Mouse (Mus musculus): ENCODE results near the gene Alkbh2.

DNA sequence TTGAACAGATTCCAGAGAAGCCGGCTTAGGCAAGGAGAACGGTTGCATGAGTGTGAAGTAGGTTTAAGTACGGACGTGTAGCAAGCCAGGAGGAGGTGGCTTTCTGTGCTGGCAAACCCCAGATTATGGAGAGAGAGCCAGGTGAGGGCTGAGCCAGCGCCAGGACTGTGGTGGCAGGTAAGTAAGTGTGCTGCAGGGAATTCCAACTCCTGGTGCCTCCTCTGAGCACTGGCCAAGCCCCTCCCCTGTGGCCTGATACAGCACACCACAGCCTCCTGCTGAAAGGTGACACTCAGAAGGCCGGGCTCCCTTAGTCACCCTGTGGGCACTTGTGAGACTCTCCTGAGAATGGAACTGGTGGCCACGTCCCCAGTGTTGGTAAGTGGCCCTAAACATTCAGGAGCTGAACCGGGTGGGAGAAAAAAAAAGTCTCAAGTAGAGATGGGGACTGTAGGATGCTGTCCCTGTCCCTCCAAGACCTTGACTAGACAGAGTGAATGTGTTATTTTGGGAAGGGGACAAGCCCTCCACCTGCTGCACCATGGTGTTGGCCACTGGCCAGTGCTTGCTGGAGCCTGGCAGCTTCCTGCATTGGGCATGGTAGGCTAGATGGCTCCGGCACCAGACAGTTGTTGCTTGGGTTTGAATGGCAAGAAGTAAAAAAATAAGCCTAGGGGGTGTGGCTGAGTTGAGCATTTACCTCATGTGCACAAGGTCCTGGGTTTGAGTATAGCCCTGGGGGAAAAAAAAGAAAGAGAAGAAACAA is 27.3 kb upstream of the Alkbh2 start:
- TF ChIP-seq MAX (IDR thresholded peaks at IDR 0.05; ENCODE audit: low read depth), result no peak
- no peak for TF ChIP-seq TCF3 (IDR thresholded peaks at IDR 0.05; ENCODE audit: insufficient read length, low read depth)
- TF ChIP-seq E2F4 (IDR thresholded peaks at IDR 0.05; ENCODE audit: insufficient read depth), result no peak
- no peak for TF ChIP-seq POLR2A (IDR thresholded peaks at IDR 0.05; ENCODE audit: insufficient read length, low read depth)
- peak in 1 of 3 experiments; percentile 23 for TF ChIP-seq MYOG (IDR thresholded peaks at IDR 0.05; ENCODE audit: control insufficient read depth in 1 of 3, insufficient read depth in 1 of 3, insufficient read length in 2 of 3, low read depth in 2 of 3)
- no peak for TF ChIP-seq CEBPB (IDR thresholded peaks at IDR 0.05; ENCODE audit: insufficient read depth, poor library complexity, severe bottlenecking)
- TF ChIP-seq REST (IDR thresholded peaks at IDR 0.05; ENCODE audit: insufficient read depth, insufficient read length), result no peak
- TF ChIP-seq MYOD1 (IDR thresholded peaks at IDR 0.05; ENCODE audit: control insufficient read depth in 1 of 3, insufficient read length in 2 of 3, low read depth in 2 of 3), result peak in 2 of 3 experiments; percentile 5 to 10
- TF ChIP-seq USF1 (IDR thresholded peaks at IDR 0.05; ENCODE audit: low read depth), result no peak
- TF ChIP-seq POLR2AphosphoS2 (IDR thresholded peaks at IDR 0.05; ENCODE audit: insufficient read length, low read depth), result no peak
- TF ChIP-seq TCF12 (IDR thresholded peaks at IDR 0.05; ENCODE audit: insufficient read depth, poor library complexity, severe bottlenecking), result no peak

Data from myocyte (in vitro differentiated cells).